Mouse (Mus musculus) right cerebral cortex, postnatal 10 days (tissue): ENCODE results near the gene Ccdc116.

Source experiments
- DNase-seq, 2 experiments: peaks; one replicate each; pipeline ENCODE4 v3.0.0; 2021; ENCODE audit warnings: low spot score in 2 of 2

Ccdc116 gene

GRCm38 (mm10) chr16:17131191-17132088 lies 15.6 kb downstream of the Ccdc116 start:
- peak in 1 of 2 experiments; percentile 42 for DNase-seq

- peak in 1 of 2 experiments; percentile 56 for DNase-seq
Observed at GRCm38 (mm10) chr16:17127292-17127691, 19.7 kb downstream of the Ccdc116 start.

DNA sequence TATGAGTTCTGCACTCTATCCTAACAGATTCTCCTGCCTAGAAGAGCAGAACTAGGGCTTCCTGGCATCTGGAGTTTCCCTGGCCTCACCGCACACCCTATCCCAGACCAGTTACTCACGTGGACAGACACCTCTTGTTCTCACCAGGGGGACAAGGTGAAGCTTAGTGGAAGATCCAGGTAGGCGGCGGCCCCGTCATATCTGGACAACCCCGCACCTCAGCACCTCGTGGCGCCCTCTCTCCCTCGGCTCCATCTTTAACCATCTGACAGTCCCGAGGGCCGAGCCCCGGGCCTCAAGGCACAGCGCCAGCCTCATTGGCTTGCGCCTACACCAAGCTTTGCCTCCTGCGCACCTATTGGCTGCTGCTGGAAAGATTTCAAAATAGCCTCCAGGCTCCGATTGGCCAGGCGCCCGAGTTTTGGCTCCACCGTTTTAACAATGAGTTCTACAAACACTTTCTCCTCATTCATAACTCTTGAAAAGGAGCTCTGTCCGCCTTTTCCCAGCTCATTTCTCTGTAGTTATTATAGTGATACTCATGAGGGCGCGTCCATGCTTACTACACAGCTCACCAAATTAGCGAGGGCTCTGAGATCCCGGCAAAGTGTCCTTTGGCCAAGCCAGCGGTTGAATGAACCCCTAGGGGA lies 22.0 kb downstream of the Ccdc116 start, which contains the start of gene 2610318N02Rik:
Gene 2610318N02Rik (minus strand): TSS at position 297 of the 650 bp plus-strand sequence.
- DNase-seq = peak; percentile 81 to 82

DNA sequence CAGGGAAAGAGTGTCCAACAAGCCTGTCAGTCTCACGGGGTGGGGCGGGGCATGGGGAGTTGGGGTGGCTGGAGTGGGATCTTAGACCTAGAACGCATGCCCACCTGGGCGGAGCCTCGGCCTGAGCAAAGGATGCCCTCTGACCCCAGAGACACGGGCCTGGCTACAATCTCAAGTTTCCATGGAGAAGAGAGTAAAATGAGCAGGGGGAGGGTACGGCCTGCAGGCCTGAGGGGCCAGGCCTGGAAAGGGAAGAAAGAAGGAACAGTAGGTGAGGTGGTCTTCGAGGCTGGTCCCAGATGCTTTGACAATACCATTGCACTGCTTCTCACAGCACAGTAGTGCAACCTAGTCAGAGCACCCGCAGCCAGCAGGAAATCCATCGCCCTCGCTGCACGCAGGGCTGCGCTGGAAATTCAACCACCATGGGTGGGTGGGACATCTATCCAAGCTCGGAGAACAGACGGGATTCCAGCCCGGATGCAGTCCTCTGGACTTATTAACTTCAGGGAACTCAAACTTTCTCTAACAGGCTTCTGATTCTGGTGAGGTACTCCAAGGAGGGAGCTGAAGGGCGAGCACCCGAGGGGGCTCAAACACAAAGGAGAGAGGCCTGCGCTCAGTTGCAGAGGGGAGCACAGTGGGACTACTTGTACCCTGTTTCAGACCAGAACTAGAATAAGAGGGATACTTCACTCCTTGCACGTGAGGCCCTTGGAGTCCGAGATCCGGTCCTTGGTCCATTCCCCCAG lies 22.7 kb downstream of the Ccdc116 start:
- no peak for DNase-seq

DNA sequence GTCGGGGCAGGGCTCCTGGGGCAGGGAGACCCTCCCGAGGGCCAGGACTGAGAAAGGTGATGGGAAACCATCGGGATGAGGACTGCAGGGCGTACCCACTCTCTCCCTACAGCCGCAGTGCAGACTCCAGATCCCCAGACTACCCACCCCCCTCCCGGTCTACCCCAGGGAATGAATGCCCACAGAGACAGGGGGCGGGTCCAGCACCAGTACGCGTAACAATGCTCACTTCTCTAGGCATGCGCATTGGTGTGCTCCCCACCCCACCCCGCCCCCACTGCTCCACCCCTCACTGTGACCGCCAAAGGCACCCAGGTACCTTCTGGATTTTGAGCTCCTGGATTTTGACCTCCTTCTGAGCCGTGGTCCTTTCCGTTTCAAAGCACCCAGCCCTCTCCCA lies 25.5 kb downstream of the Ccdc116 start:
- no peak for DNase-seq

DNA sequence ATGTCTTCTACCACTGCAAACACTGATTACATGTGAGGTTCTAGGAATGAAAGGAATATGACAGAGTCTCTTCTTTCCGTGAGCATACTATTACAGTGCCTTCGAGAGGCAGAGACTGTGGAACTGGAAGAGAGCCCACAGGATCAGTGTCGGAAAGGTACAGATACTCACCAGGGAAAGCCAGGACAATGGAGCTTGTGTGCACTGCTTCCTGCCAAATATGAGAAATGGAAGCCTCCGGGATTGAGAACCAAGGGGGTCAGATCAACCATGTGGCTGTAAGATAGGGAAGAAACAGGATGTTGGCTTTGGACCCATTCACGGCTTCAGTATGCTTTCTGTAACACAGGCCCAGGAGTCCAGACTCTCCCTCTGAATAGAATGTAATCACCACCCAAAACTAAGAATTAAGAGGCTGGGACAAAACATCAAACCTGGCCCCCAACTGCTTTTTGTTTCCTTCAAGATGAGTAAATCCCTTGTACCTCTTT lies 29.7 kb downstream of the Ccdc116 start:
- no peak for DNase-seq

GRCm38 (mm10) chr16:17110771-17111743 lies 36.0 kb downstream of the Ccdc116 start, which contains the start of gene Ppil2:
TSS of gene Ppil2 (minus strand) at chr16:17111257.
- DNase-seq = peak; percentile 79 to 87

DNA sequence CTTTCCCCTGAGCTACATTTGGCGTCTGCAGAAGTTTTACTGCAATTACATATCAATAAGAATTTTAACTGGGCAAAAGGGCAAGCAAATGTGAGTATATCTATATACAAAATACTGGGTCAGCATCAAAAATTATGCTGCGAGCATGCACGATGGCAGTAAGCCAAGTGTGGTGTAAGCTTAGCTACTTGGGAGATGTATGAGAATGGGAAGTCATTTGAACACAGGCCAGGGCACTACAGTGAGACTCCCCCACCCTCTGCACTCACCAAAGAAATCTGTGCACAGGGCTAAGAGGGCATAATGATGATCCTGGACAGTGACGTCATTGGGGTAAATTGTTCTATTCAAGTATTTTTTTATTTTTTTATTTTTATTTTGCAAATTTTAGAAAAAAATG lies 42.4 kb downstream of the Ccdc116 start:
- no peak for DNase-seq

GRCm38 (mm10) chr16:17102630-17103220 lies 44.3 kb downstream of the Ccdc116 start:
- DNase-seq = peak in 1 of 2 experiments; percentile 58

GRCm38 (mm10) chr16:17096938-17097337 lies 50.1 kb downstream of the Ccdc116 start:
- no peak for DNase-seq
